Mouse (Mus musculus): Measurements from ENCODE around the gene Pnp2.

DNA sequence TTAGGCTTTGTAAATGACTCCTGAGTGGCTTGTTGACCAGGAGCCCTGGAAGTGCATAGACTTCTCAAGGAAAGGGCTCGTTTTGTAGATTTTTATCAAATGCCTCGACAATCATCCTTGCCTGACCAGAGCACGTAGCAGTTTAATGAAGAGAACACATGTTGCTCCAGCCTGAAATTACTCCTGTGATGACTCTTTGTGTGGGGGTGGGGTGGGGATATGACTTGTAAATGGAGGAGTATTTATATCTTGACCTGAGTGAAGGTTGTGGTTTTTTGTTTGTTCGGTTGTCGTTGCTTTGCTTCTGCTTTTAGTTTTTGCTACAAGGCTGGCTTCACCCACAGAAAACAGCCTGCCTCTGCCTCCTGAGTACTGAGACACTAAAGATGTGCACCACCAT lies 26.0 kb downstream of the Pnp2 start:
- no peak for TF ChIP-seq POLR2A (IDR thresholded peaks at IDR 0.05; ENCODE audit: low read depth, low read length)
- no peak for TF ChIP-seq CTCF (IDR thresholded peaks at IDR 0.05; ENCODE audit: extremely low read depth, insufficient read depth, insufficient read length, insufficient replicate concordance)
